Mouse (Mus musculus): ENCODE data around the gene Smim10l2a. TPM values are rescaled to one million over a fixed set of nuclear protein-coding genes. Genes with fewer than 3 reads are reported as not detected.
"Not testable (repeated sequence)": the region's sequence is repeated elsewhere in the genome, so short reads cannot be mapped to it uniquely, and the experiment has no call there.

Gene Smim10l2a
- total RNA-seq (2021), result under 1 TPM; 0.16 to 0.34 TPM

GRCm38 (mm10) chrX:56374431-56375128, at the start of gene Smim10l2a:
Smim10l2a (plus strand) TSS chrX:56374586.
- DNase-seq (ENCODE audit: low spot score); intact Hi-C loops (cut with DNase I): not testable (repeated sequence)

GRCm38 (mm10) chrX:56332046-56332445, 42.3 kb upstream of the Smim10l2a start:
- intact Hi-C loops (cut with DNase I), result no loop called here
- DNase-seq (ENCODE audit: low spot score), result no peak

GRCm38 (mm10) chrX:56340305-56340704, 34.1 kb upstream of the Smim10l2a start:
- intact Hi-C loops (cut with DNase I), result no loop called here
- no peak for DNase-seq (ENCODE audit: low spot score)

GRCm38 (mm10) chrX:56342921-56343320, 31.5 kb upstream of the Smim10l2a start:
- intact Hi-C loops (cut with DNase I), result no loop called here
- DNase-seq (ENCODE audit: low spot score), result no peak

GRCm38 (mm10) chrX:56346176-56346931, 28.0 kb upstream of the Smim10l2a start, which contains the start of gene Zfp449:
Zfp449 (plus strand) TSS chrX:56346400.
- peak; percentile 70 for DNase-seq (ENCODE audit: low spot score)

GRCm38 (mm10) chrX:56346932-56347253, 27.5 kb upstream of the Smim10l2a start:
- DNase-seq (ENCODE audit: low spot score), result peak; percentile 6
- intact Hi-C loops (cut with DNase I), result no loop called here

More at GRCm38 (mm10) chrX:56346176-56346931, 28.0 kb upstream of the Smim10l2a start, which contains the start of gene Zfp449:
- intact Hi-C loops (cut with DNase I), result no loop called here

- intact Hi-C loops (cut with DNase I), result no loop called here
- no peak for DNase-seq (ENCODE audit: low spot score)
Observed at GRCm38 (mm10) chrX:56380852-56381251, 6.5 kb downstream of the Smim10l2a start.

GRCm38 (mm10) chrX:56384142-56384541, 9.8 kb downstream of the Smim10l2a start:
- no peak for DNase-seq (ENCODE audit: low spot score)
- intact Hi-C loops (cut with DNase I), result no loop called here

- no peak for DNase-seq (ENCODE audit: low spot score)
- intact Hi-C loops (cut with DNase I), result no loop called here
Observed at GRCm38 (mm10) chrX:56404646-56405045, 30.3 kb downstream of the Smim10l2a start.

- intact Hi-C loops (cut with DNase I), result no loop called here
- no peak for DNase-seq (ENCODE audit: low spot score)
Observed at GRCm38 (mm10) chrX:56405482-56405881, 31.1 kb downstream of the Smim10l2a start.

GRCm38 (mm10) chrX:56406128-56406527, 31.7 kb downstream of the Smim10l2a start:
- intact Hi-C loops (cut with DNase I), result no loop called here
- no peak for DNase-seq (ENCODE audit: low spot score)

- intact Hi-C loops (cut with DNase I), result no loop called here
- DNase-seq (ENCODE audit: low spot score), result no peak
Observed at GRCm38 (mm10) chrX:56416277-56416676, 41.9 kb downstream of the Smim10l2a start.

GRCm38 (mm10) chrX:56417541-56417940, 43.2 kb downstream of the Smim10l2a start:
- intact Hi-C loops (cut with DNase I), result no loop called here
- no peak for DNase-seq (ENCODE audit: low spot score)

Other genes starting within 250 kb of the Smim10l2a start
- gene 3830403N18Rik, start 238.0 kb upstream of the Smim10l2a start, total RNA-seq (2021), result 1 to 10 TPM in 1 of 2 experiments, under 1 TPM in 1; 0.81 to 1.4 TPM
- gene Gm773, start 161.7 kb upstream of the Smim10l2a start, total RNA-seq (2021), result not detected
- 1 to 10 TPM; 4.9 to 5.4 TPM for gene Zfp449, start 28.2 kb upstream of the Smim10l2a start, total RNA-seq (2021)
- 1 to 10 TPM in 1 of 2 experiments, not detected in 1; 2.3 TPM for gene Gm2174, start 73.4 kb downstream of the Smim10l2a start, total RNA-seq (2021)
- 1 to 10 TPM; 6.3 to 6.6 TPM for gene Ints6l, start 80.3 kb downstream of the Smim10l2a start, total RNA-seq (2021)
- gene Gm10477, start 150.2 kb downstream of the Smim10l2a start, total RNA-seq (2021), result not detected
- gene Gm648, start 175.0 kb downstream of the Smim10l2a start, total RNA-seq (2021), result not detected
- gene Mmgt1, start 223.5 kb downstream of the Smim10l2a start, total RNA-seq (2021), result 10 to 100 TPM; 29.9 to 33.3 TPM
- 10 to 100 TPM; 20.7 to 23.0 TPM for gene Slc9a6, start 235.2 kb downstream of the Smim10l2a start, total RNA-seq (2021)